Mouse (Mus musculus) liver (tissue): ENCODE measurements around the gene Myl12a.

Experiments
- DNase-seq: peaks from one replicate; pipeline ENCODE4 v3.0.0-alpha.2; 2020; ENCODE audit warnings: mixed read lengths

Gene Myl12a

GRCm38 (mm10) chr17:71002744-71003094 lies at the start of gene Myl12a:
Gene Myl12a, minus strand, starts transcription at chr17:71002878.
- DNase-seq: no peak

GRCm38 (mm10) chr17:71049292-71049691 lies 46.6 kb upstream of the Myl12a start:
- no peak for DNase-seq

GRCm38 (mm10) chr17:71046856-71047255 lies 44.2 kb upstream of the Myl12a start:
- DNase-seq: no peak

- no peak for DNase-seq
These were observed 42.9 kb upstream of the Myl12a start for GRCm38 (mm10) chr17:71045591-71045990.

GRCm38 (mm10) chr17:71042645-71043044 lies 40.0 kb upstream of the Myl12a start:
- DNase-seq: no peak

GRCm38 (mm10) chr17:71040582-71040880 lies 37.9 kb upstream of the Myl12a start:
- DNase-seq: no peak

GRCm38 (mm10) chr17:71039851-71040581 lies 37.3 kb upstream of the Myl12a start:
- no peak for DNase-seq

- no peak for DNase-seq
These were observed 36.1 kb upstream of the Myl12a start for GRCm38 (mm10) chr17:71038812-71039211.

- no peak for DNase-seq
These were observed 34.5 kb upstream of the Myl12a start for GRCm38 (mm10) chr17:71037188-71037587.

GRCm38 (mm10) chr17:71034472-71034871 lies 31.8 kb upstream of the Myl12a start:
- DNase-seq: no peak

GRCm38 (mm10) chr17:71032719-71033118 lies 30.0 kb upstream of the Myl12a start:
- DNase-seq: no peak

GRCm38 (mm10) chr17:71027186-71027585 lies 24.5 kb upstream of the Myl12a start:
- no peak for DNase-seq

- DNase-seq: no peak
These were observed 23.2 kb upstream of the Myl12a start for GRCm38 (mm10) chr17:71025922-71026321.

- no peak for DNase-seq
These were observed 21.4 kb upstream of the Myl12a start for GRCm38 (mm10) chr17:71024071-71024470.

GRCm38 (mm10) chr17:71022841-71023240 lies 20.2 kb upstream of the Myl12a start:
- DNase-seq: no peak

GRCm38 (mm10) chr17:71019860-71020259 lies 17.2 kb upstream of the Myl12a start:
- DNase-seq: no peak

GRCm38 (mm10) chr17:71019309-71019655 lies 16.6 kb upstream of the Myl12a start:
- DNase-seq: no peak

GRCm38 (mm10) chr17:71018616-71019308 lies 16.1 kb upstream of the Myl12a start:
- DNase-seq: no peak

- no peak for DNase-seq
These were observed 15.5 kb upstream of the Myl12a start for GRCm38 (mm10) chr17:71018151-71018550.

GRCm38 (mm10) chr17:71017457-71017998 lies 14.8 kb upstream of the Myl12a start:
- DNase-seq: no peak

GRCm38 (mm10) chr17:71014911-71015310 lies 12.2 kb upstream of the Myl12a start:
- DNase-seq: no peak

- DNase-seq: no peak
These were observed 10.4 kb upstream of the Myl12a start for GRCm38 (mm10) chr17:71013105-71013504.

GRCm38 (mm10) chr17:71011931-71012662 lies 9.4 kb upstream of the Myl12a start:
- DNase-seq: no peak
